Mouse (Mus musculus): ENCODE results near the gene Ms4a6d.
"Not testable (repeated sequence)": the region's sequence is repeated elsewhere in the genome, so short reads cannot be mapped to it uniquely, and the experiment has no call there.

Ms4a6d gene

DNA sequence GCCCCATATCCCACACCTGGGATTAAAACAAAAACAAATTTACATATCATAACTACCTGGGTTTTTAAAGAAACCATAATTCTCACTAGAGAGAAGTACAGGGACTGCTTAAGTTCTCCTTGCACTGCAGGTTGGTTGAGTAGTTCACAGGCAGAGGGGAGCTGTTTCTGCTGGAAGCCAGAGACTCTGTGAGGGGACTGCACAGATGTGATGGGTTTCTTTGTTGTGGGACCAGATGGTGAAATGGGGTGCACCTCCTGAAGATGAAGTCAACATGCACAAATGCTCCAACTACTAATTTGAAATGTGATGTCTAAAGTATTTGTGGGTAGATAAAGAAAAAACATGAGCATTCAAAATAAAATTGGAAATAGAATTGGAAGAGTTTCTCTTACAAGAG, 56.7 kb downstream of the Ms4a6d start:
- no peak for DNase-seq

DNA sequence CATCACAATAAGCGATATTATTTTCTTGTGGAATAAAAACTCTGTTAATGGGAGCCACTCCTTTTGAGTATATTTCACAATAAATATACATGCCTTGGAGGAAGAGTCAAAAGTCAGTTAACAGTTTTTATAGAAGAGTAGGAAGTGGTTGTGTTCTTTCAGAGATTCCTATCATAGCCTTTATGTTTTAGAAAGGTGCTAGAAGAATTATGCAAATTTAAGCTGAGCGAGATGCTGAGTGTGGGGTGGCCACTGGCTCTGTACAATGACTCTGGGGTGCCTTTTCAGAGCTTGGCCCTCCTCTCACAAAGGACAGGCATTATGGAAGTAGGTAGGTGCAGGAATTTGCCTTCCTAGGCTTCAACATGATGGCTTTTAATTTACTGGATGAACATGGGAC, 60.3 kb downstream of the Ms4a6d start:
- not testable (repeated sequence) for DNase-seq

GRCm38 (mm10) chr19:11540166-11540821, 64.4 kb downstream of the Ms4a6d start:
- not testable (repeated sequence) for DNase-seq

DNA sequence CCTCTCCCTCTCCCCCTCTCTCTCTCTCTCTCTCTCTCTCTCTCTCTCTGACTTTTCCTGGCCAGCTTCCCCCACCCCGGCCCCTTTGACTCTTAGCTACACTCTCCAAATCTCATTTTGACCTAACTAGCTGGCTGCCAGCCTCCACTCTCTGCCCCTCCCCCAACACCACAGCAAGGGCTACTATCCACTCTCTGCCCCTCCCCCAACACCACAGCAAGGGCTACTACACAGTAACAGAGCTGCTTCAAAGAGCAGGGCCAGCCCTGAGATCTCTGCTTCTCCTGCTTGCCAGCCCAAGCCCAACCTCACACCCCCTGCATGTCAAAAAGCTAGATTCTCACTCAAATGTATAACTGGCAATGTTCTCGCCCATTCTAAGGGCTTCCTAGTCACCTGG, 67.3 kb downstream of the Ms4a6d start:
- peak; percentile 45 for DNase-seq
